In genomic region chr1:194764951-194765350, GRCm38 (mm10) we compare ENCODE assay signal across 11 mouse cellular contexts.
"Had no signal": no experiment of that assay in that cellular context is flagged by ENCODE, and none has a peak within 500 bp of the region (broad histone marks: within the 10 kb centered on the region; RNA-seq: fewer than 3 reads in every experiment).

No protein-coding gene starts in this region.

- DNase-seq: gastrocnemius, postnatal 14 days; gastrocnemius, postnatal 36 days; heart, postnatal 10 days; heart, postnatal 4 days; kidney, adult 18-20 months; kidney, adult 8-10 months; kidney, postnatal 10 days; kidney, postnatal 25 days; kidney, postnatal 4 days; liver; liver, embryonic 13.5 days had no signal
